Mouse (Mus musculus) limb, embryonic 12.5 days (tissue): ENCODE measurements around the gene Zp3r. TPM values are rescaled to one million over a fixed set of nuclear protein-coding genes. Genes with fewer than 3 reads are reported as not detected.

Source experiments
- ATAC-seq: fragments of 200-750 bp; cut with Nextera tagmentation; 2 replicates; pipeline ENCODE4 v1.8.0; 2017; ENCODE audit warnings: low read depth, moderate TSS enrichment; ENCODE audit not compliant: insufficient number of reproducible peaks, insufficient read depth, low FRiP score, low TSS enrichment
- H3K27ac ChIP-seq: fragments of 300-500 bp; sonication (generic); 2 replicates; pipeline ENCODE4 v1.5.1; 2016; ENCODE audit warnings: mild to moderate bottlenecking, moderate library complexity
- H3K27me3 ChIP-seq: fragments of 300-500 bp; sonication (generic); 2 replicates; pipeline ENCODE4 v1.6.1; 2016; ENCODE audit warnings: mild to moderate bottlenecking, moderate library complexity
- H3K36me3 ChIP-seq: fragments of 300-500 bp; sonication (generic); 2 replicates; pipeline ENCODE4 v1.6.1; 2016; ENCODE audit warnings: mild to moderate bottlenecking, moderate library complexity
- H3K4me1 ChIP-seq: fragments of 300-500 bp; sonication (generic); replicated peaks from 2 replicates; pipeline ENCODE4 v1.6.1; 2016
- H3K4me2 ChIP-seq: fragments of 300-500 bp; sonication (generic); 2 replicates; pipeline ENCODE4 v1.6.1; 2016; ENCODE audit warnings: mild to moderate bottlenecking, moderate library complexity
- H3K4me3 ChIP-seq: fragments of 300-500 bp; sonication (generic); replicated peaks from 2 replicates; pipeline ENCODE4 v1.5.1; 2016; ENCODE audit warnings: mild to moderate bottlenecking
- H3K9ac ChIP-seq: fragments of 300-500 bp; sonication (generic); replicated peaks from 2 replicates; pipeline ENCODE4 v1.6.1; 2016; ENCODE audit warnings: mild to moderate bottlenecking, moderate library complexity
- H3K9me3 ChIP-seq: fragments of 300-500 bp; sonication (generic); 2 replicates; pipeline ENCODE4 v1.6.1; 2016; ENCODE audit warnings: mild to moderate bottlenecking, moderate library complexity
- WGBS: fragments of 180-500 bp; shearing (Covaris S2); methylation state at CpG from one replicate; pipeline ENCODE4 v1.1.7; 2016; 5-methylcytosine and 5-hydroxymethylcytosine counted together
- polyA plus RNA-seq: library from polyadenylated mRNA; unstranded; fragments of >200 nt; fragmentation: Nextera tagmentation; extraction: Ambion mirVana; gene quantifications from 2 replicates; pipeline ENCODE4 v1.2.1, GENCODE M21; 2016

Zp3r gene
- polyA plus RNA-seq, 1 experiment from 2014 or later, result not detected

DNA sequence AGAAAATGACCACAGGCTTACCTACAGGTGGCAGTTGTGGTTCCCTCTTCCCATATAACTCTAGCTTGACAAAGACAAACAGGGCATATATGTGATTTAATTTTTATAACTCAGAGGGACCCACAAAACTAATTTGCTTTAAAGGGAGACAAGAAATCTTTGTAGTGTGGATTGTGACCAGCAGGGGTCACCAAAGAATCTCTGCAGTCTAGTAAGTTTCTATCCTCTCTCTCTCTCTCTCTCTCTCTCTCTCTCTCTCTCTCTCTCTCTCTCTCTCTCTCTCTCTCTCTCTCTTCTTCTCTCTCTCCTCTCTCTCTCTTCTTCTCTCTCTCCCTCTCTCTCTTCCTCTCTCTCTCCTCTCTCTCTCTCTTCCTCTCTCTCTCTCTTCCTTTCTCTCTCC, 53.5 kb downstream of the Zp3r start:
- no peaks in the 10 kb centered on the region for H3K27me3 ChIP-seq

DNA sequence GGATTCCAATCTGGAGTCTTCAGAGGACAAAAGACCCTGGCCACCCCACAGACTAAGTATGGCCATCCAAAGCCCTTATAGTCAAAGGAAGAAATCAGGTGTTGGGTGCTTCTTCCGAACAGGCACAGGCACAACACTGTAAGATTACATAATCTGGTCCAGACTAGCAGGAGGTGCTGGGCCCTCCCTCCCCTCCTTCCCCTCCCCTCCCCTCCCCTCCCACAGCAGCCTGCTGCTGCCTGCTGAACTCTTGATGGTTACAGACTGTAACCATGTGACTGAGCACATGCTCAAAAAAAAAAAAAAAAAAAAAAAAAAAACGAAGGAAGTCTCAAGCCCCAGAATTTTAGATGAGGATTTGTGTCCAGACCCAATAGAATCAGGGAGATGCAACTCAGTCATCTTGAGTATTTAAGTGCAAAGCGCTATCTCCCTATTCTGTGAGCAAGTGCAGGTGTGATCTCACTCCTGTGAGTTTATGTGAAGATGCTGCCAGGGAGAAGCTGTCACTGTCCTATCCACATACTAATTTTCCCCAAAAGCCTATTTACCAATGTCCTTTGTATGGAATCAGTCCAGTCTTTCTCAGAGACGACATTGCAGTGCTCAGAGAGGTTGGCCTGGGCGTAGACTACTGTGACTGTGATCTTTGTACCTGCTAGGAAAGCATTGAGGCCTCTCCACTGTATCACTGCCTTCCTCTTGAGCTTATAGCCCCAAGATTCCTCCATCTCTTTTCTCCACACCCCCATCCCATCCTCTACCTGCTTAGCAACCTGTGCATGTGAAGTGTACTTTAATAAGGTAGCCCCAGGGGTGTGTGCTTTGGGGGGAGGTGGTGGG, 77.8 kb downstream of the Zp3r start:
- no peak overlapping the region for H3K9ac ChIP-seq
- H3K27ac ChIP-seq, result 0 out of 2 replicates have a peak overlapping the region, but pooled peaks have one; percentile 23
- no peak for ATAC-seq
- 83% methylated on average over 5 of the region's 5 CpGs for WGBS
- no peaks in the 10 kb centered on the region for H3K27me3 ChIP-seq
- no peak overlapping the region for H3K4me3 ChIP-seq
- no peak overlapping the region for H3K4me2 ChIP-seq
- no peaks in the 10 kb centered on the region for H3K36me3 ChIP-seq
- no peaks in the 10 kb centered on the region for H3K4me1 ChIP-seq
- no peaks in the 10 kb centered on the region for H3K9me3 ChIP-seq

More for the DNA sequence above, 53.5 kb downstream of the Zp3r start:
- H3K4me3 ChIP-seq, result no peak overlapping the region
- H3K4me1 ChIP-seq, result no peaks in the 10 kb centered on the region
- H3K9me3 ChIP-seq, result no peaks in the 10 kb centered on the region
- no peak overlapping the region for H3K9ac ChIP-seq
- H3K4me2 ChIP-seq, result no peak overlapping the region
- H3K36me3 ChIP-seq, result no peaks in the 10 kb centered on the region
- H3K27ac ChIP-seq, result no peak overlapping the region
- ATAC-seq, result no peak

DNA sequence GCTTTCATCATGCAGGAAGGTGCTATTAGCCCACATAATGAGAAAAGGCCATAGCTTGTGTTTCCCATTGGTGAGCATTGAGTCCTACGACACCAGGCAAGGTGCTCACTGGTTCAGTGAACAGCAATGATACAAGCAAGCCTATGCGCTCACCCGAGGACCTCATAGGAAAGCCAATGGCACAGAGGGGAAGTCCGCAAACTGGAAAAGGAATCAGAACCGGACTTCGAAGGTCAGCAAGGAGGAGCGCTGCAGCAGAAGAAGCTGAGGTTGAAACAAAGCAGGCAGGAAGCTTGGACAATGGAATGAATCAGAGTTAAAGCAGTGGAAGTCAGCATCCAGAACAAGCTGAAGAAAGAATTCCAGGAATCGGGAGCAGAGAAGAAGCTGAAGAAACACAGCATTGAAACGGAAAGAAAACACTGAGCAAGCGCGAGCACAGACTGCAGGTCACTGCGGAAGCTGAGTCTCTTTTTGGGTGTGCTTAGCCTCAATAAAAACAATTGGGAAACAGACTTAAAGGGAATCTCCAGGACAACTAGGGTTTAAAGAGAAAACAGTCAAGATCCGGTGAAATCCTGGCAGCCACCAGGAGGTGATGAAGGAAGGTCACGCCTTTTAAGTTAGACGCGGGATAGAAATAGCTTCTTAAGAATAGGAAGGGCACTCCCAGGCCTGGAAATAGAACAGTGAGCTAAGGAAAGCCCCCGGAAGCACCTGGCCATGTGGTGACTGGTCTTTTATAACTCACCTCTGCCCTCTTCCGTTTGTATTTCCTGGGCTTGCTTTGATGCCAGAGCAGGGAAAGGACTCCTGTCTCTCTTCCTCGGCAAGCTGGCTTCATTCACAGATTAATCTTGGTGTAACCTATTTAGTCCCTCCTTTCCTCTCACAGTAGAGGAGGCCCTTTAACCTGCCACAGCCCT, 78.9 kb downstream of the Zp3r start:
- WGBS, result 63% methylated on average over 19 of the region's 19 CpGs
- Histone ChIP-seq H3K36me3 (no peaks in the 10 kb centered on the region), H3K27me3 (no peaks in the 10 kb centered on the region), H3K4me1 (no peaks in the 10 kb centered on the region), H3K4me2 (no peak overlapping the region), H3K4me3 (no peak overlapping the region), H3K27ac (0 out of 2 replicates have a peak overlapping the region, but pooled peaks have one; percentile 23), H3K9ac (no peak overlapping the region), H3K9me3 (no peaks in the 10 kb centered on the region)
- ATAC-seq, result no peak

DNA sequence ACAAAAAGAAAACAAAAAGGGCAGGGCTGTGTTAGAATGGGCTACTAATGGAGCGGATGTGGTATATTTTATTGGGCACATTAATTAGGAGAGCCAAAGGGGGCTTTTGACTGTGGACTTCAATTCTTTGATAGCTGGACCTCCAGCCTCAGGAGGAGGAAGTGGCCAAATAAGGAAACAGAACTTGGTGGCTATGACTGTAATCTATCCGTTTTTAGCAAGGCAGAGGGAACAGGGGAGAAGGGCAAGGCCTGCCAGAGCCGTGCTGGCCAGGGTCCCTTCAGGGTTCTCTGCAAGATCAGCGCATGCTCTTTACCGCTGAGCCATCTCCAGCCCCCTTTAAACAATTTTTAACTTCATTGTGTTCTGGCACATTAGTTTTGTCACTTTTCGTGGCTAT, 79.7 kb downstream of the Zp3r start:
- Histone ChIP-seq H3K36me3 (no peaks in the 10 kb centered on the region), H3K27me3 (no peaks in the 10 kb centered on the region), H3K4me1 (no peaks in the 10 kb centered on the region), H3K27ac (no peak overlapping the region), H3K4me2 (no peak overlapping the region), H3K4me3 (no peak overlapping the region), H3K9me3 (no peaks in the 10 kb centered on the region), H3K9ac (no peak overlapping the region)
- WGBS, result 67% methylated on average over 6 of the region's 6 CpGs
- ATAC-seq, result no peak

DNA sequence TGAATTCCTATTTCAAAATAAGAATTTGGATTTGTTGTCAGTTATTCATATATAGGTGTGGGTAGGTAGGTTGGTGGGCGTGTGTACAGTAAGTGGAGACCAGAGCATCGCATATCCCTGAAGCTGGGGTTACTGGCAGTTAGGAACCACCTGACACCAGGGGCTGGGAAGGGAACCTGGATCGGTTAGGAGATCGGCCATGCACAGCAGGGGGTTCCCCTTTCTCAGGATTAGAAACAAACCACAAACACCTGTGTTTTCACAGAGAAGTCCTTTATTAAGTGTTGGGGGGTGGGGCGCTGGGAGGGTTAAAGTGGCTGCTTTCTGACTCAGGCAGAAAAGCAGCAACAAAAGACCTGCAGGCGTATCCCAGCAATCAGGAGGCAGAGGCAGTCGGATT, 80.3 kb downstream of the Zp3r start:
- Histone ChIP-seq H3K9me3 (no peaks in the 10 kb centered on the region), H3K4me1 (no peaks in the 10 kb centered on the region), H3K36me3 (no peaks in the 10 kb centered on the region), H3K27ac (no peak overlapping the region), H3K9ac (no peak overlapping the region), H3K27me3 (no peaks in the 10 kb centered on the region), H3K4me3 (no peak overlapping the region), H3K4me2 (no peak overlapping the region)
- 0 out of 2 replicates have a peak, but pooled peaks have one; percentile 30 for ATAC-seq
- 39% methylated on average over 7 of the region's 7 CpGs for WGBS

DNA sequence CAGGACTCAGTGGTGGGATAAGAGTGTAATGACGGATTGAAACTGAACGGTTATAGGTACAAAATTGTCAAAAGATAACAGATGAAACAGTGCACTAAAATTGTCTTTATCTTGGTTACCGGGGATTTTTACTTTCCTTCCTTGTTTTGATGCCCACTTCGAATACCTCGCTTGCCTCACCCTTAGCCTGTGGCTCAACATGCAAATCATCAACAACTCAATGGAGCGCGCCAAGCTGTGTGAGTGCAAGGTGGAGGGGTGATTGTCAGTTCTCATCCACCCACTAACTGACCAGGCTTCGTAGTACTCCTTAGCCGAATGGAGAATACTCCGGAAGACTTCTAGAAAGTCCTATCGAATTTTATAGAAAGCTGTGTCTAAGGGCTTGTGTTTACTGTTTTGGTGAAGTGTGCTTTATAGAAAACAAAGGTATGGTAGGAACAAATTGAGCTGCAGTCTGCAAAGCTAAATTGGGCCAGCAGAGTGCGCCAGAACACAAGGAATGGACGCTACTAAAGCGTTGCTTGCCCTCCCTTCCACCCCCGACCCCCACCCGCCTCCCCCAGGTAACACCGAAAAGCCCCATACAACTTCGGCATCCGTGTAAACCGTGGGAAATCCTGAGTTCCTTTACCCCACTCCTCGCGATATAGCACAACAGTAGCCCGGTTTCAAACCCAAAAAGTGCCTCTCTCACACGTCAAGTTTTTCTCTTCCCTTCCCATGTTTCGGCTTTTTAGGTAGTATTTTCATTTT, 81.6 kb downstream of the Zp3r start:
- peak; percentile 38; the same call in 1 of the 2 replicates for ATAC-seq
- Histone ChIP-seq H3K4me2 (peak overlapping the region; percentile 50), H3K4me1 (no peaks in the 10 kb centered on the region), H3K36me3 (no peaks in the 10 kb centered on the region), H3K9me3 (no peaks in the 10 kb centered on the region), H3K27ac (no peak overlapping the region), H3K27me3 (no peaks in the 10 kb centered on the region), H3K4me3 (peak overlapping the region; percentile 34), H3K9ac (peak overlapping the region; percentile 35; the same call in 1 of the 2 replicates)
- WGBS, result 24% methylated on average over 25 of the region's 25 CpGs

Other genes with a start within 250 kb of the Zp3r start
- gene Cd55b, start 206.6 kb downstream of the Zp3r start, polyA plus RNA-seq, result not detected in 2 replicates
- gene Cd55, start 166.9 kb downstream of the Zp3r start, polyA plus RNA-seq, result 1.5 and 1.8 TPM in 2 replicates
- not detected in 2 replicates for gene C4bp, start 32.0 kb upstream of the Zp3r start, polyA plus RNA-seq
- not detected in 2 replicates for gene Gm29427, start 86.2 kb upstream of the Zp3r start, polyA plus RNA-seq
- 10.2 and 12.1 TPM in 2 replicates for gene Yod1, start 87.7 kb upstream of the Zp3r start, polyA plus RNA-seq
- 6.8 and 8.9 TPM in 2 replicates for gene Pfkfb2, start 99.6 kb upstream of the Zp3r start, polyA plus RNA-seq
- gene AA986860, start 102.4 kb upstream of the Zp3r start, polyA plus RNA-seq, result 0.54 and 1.1 TPM in 2 replicates
- gene Fcamr, start 171.3 kb upstream of the Zp3r start, polyA plus RNA-seq, result not detected in 2 replicates
- gene Pigr, start 197.1 kb upstream of the Zp3r start, polyA plus RNA-seq, result not detected in 2 replicates
- not detected in 2 replicates for gene Fcmr, start 236.0 kb upstream of the Zp3r start, polyA plus RNA-seq